Mouse (Mus musculus): Measurements from ENCODE around the gene Gm16451. TPM values are rescaled to one million over a fixed set of nuclear protein-coding genes. Genes with fewer than 3 reads are reported as not detected.
"Not testable (repeated sequence)": the region's sequence is repeated elsewhere in the genome, so short reads cannot be mapped to it uniquely, and the experiment has no call there.

Gm16451 gene
- not detected for total RNA-seq (2021)
- long read RNA-seq = 0 reads

DNA sequence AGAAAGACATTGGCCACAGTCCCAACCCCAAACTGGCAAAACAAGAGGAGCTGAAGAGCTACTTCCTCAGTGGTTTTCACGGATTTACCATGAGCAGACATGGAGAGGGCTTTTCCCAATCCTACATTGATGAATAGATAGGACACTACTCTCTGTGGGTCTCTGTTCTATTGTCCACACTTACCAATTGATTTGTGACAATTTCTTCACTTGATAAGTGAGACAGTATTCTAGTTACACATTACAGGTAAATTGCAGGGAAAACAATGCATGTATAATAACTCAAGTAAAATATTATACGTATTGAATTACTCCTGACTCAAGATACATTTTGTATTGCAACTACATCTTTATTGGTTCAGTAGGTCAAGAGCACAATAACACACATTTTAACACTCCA is at the start of gene Gm16451:
TSS of gene Gm16451 (minus strand) at position 101 of the 400 bp plus-strand sequence.
- not testable (repeated sequence) for DNase-seq (ENCODE audit: low spot score in 2 of 2)

DNA sequence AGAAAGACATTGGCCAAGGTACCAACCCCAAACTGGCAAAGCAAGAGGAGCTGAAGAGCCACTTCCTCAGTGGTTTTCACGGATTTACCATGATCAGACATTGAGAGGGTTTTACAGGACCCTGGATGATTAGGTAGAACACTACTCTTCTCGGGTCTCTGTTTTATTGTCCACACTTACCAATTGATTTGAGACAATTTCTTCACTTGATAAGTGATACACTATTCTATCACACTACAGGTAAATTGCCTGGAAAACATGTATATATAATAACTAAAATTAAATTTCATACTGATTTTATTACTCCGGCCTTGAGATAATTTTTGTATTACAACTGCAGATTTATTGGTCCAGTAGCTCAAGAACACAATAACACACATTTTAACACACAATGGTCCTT is 45.9 kb upstream of the Gm16451 start, which contains the start of gene Vmn1r142:
TSS of gene Vmn1r142 (minus strand) at position 101 of the 400 bp plus-strand sequence.
- DNase-seq (ENCODE audit: low spot score in 2 of 2) = not testable (repeated sequence)

DNA sequence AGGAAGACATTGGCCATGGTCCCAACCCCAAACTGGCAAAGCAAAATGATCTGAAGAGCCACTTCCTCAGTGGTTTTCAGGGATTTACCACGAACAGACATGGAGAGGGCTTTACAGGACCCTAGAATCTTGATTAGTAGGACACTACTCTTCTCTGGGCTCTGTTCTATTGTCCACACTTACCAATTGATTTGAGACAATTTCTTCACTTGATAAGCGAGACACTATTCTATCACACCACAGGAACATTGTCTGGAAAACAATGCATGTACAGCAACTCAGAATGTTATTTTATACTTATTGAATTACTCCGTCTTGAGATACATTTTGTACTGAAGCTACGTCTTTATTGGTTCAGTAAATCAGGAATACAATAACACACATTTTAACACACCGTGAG is 16.6 kb upstream of the Gm16451 start, which contains the start of gene Gm10666:
TSS of gene Gm10666 (minus strand) at position 101 of the 400 bp plus-strand sequence.
- DNase-seq (ENCODE audit: low spot score in 2 of 2) = not testable (repeated sequence)

DNA sequence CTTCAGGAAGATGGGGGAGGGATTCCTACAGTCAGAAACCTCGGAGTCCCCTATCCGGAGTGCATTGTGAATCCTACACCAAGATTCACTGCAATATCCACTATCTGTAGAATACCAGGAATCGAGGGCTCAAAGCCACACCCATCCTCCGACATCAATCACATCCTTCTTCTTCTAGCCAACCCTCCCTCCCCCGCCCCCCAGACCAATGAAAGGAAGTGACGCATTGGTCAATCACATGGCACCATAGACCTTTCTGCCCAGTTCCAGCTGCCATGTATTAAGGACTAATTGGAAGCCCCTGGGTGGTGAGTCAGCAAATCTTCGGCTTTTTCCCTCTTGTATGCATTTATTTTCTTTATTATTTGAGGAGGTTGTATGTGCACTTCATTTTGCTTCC is 49.3 kb downstream of the Gm16451 start, which contains the start of gene Vmn1r139:
TSS of gene Vmn1r139 (plus strand) at position 301 of the 400 bp plus-strand sequence.
- not testable (repeated sequence) for DNase-seq (ENCODE audit: low spot score in 2 of 2)

Other genes starting within 250 kb of the Gm16451 start
- gene Gm5891, start 197.0 kb downstream of the Gm16451 start, total RNA-seq (2021) = not detected
- gene Vmn1r137, start 123.7 kb downstream of the Gm16451 start, total RNA-seq (2021) = not detected
- not detected for gene Vmn1r138, start 89.3 kb downstream of the Gm16451 start, total RNA-seq (2021)
- not detected for gene Gm6176, start 61.9 kb downstream of the Gm16451 start, total RNA-seq (2021)
- not detected for gene Vmn1r139, start 49.2 kb downstream of the Gm16451 start, total RNA-seq (2021)
- gene Gm10666, start 16.5 kb upstream of the Gm16451 start, total RNA-seq (2021) = not detected
- gene Vmn1r142, start 45.8 kb upstream of the Gm16451 start, total RNA-seq (2021) = not detected
- gene Vmn1r143, start 71.1 kb upstream of the Gm16451 start, total RNA-seq (2021) = not detected
- not detected for gene Gm8653, start 83.0 kb upstream of the Gm16451 start, total RNA-seq (2021)
- gene Gm8453, start 111.2 kb upstream of the Gm16451 start, total RNA-seq (2021) = not detected
- not detected for gene Gm4187, start 211.5 kb upstream of the Gm16451 start, total RNA-seq (2021)

Data from layer of hippocampus, adult 18-20 months (tissue).